Mouse (Mus musculus): ENCODE results near the gene Fdx1l.

Fdx1l gene

DNA sequence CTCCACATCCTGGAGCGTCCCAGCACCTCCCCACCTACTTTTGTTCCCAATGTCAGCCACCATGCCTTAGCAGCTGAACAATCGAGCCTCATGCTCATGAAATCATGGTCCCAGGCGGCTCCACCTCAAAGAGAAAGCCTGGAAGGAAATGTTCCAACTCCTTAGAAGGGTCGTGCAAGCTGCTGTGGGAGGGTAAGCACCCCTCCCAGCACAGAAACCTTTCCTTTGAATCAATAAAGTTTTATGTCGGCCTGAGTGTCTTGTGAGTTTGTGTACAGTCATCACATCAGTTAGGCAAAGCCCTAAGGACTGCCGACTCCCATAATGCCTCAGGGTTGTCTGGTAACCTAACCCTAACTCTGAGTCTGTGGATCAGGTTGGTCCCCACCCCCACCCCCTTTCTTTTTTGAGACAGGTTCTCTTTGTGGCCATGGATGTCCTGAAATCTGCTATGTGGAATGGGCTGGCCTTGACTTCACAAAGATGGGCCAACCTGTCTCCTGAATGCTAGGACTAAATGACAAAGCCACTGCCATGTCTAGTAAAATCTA, 44.8 kb downstream of the Fdx1l start:
- DNase-seq (ENCODE audit: low spot score in 2 of 2), result no peak

- no peak for DNase-seq (ENCODE audit: low spot score in 2 of 2)
These were observed 45.6 kb downstream of the Fdx1l start for GRCm38 (mm10) chr9:21027774-21028290.

DNA sequence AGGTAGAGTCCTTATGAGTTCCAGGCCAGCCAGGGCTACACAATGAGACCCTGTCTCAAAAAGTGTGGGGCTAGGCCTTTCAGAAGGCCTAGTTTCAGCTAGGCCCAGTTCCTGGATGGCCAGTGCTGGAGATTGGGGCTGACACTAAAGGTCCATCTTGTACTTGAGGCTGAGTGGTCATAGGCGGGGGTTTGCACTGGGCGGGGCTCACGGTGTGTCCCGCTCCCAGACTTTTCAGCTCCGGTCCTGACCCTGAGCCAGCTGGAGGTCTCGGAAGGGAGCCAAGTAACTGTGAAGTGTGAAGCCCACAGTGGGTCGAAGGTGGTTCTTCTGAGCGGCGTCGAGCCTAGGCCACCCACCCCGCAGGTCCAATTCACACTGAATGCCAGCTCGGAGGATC, 46.6 kb downstream of the Fdx1l start:
- no peak for DNase-seq (ENCODE audit: low spot score in 2 of 2)

GRCm38 (mm10) chr9:21025258-21025810, 48.1 kb downstream of the Fdx1l start:
- DNase-seq (ENCODE audit: low spot score in 2 of 2), result no peak

- DNase-seq (ENCODE audit: low spot score in 2 of 2), result no peak
These were observed 50.7 kb downstream of the Fdx1l start for GRCm38 (mm10) chr9:21022726-21023125.

GRCm38 (mm10) chr9:21022288-21022687, 51.1 kb downstream of the Fdx1l start:
- DNase-seq (ENCODE audit: low spot score in 2 of 2), result no peak

- no peak for DNase-seq (ENCODE audit: low spot score in 2 of 2)
These were observed 52.1 kb downstream of the Fdx1l start for GRCm38 (mm10) chr9:21021363-21021762.

DNA sequence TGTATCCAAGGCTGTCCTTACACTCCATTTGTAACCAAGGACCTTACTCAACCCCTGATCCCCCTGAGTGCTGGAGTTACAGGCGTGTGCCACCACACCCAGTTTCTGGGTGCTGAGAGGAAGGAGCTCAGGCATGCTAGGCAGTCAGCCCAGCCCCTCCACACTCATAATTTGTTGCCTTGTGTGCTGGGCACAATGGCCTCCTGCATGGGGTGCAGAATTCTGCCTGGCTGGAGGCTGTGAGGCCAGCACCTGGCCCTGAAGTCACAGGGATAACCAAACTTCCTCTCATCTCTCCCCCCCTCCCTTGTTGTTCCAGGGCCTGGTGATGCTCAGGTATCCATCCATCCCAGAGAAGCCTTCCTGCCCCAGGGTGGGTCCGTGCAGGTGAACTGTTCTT, 54.8 kb downstream of the Fdx1l start:
- DNase-seq (ENCODE audit: low spot score in 2 of 2), result no peak
